Mouse (Mus musculus): Measurements from ENCODE around the gene Slc39a7. TPM values are rescaled to one million over a fixed set of nuclear protein-coding genes. Genes with fewer than 3 reads are reported as not detected.

Gene Slc39a7
- polyA plus RNA-seq (2015; fragmentation: Nextera tagmentation; extraction: Ambion mirVana): 97.8 and 133 TPM in 2 replicates

DNA sequence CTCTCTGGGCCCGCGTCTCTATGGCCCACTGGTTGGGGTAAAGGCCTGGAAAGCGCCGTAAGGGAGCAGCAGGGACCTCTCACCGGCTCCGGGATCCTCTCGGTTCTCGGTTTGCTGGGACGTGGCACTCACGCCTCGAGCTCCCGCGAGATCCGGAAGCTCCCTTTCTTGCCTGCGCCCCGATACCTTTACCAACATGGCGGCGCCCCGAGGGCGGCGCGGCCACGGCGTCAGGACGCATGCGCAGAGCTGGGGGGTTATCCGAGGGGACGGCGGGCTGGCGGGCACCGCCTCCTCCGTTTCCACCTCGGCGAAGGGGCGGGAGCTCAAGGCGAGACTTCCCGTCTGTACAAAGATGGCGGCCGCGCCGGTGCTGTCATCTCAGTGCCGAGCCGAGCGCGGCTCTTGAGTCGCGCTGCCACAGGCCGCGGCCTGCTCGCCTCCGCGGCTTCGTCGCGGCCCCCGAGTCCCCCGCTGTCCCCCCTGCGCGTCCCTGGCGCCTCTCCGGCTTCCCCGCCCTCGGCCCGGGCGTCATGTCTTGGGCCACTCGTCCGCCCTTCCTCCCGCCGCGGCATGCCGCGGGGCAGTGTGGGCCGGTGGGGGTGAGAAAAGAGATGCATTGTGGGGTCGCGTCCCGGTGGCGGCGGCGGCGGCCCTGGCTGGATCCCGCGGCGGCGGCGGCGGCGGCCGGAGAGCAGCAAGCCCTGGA, at the start of gene Slc39a7, which contains the start of gene Rxrb:
Slc39a7 (minus strand) TSS at position 218 of the 709 bp plus-strand sequence.
Rxrb (plus strand) TSS at position 348 of the 709 bp plus-strand sequence.
- WGBS: under 1% methylated on average over 76 of the region's 88 CpGs
- peak; percentile 84 for ATAC-seq (replicated peaks; ENCODE audit: insufficient number of reproducible peaks, insufficient read depth, low FRiP score, low read depth)
- Histone ChIP-seq H3K27me3 (no peaks in the 10 kb centered on the region), H3K4me3 (peak within 1 kb of the TSS; percentile 91), H3K36me3 (peaks cover 50% of the 10 kb centered on the region), H3K9me3 (replicated peaks) (no peaks in the 10 kb centered on the region), H3K9ac (peak within 1 kb of the TSS; percentile 96), H3K4me1 (replicated peaks) (peaks cover 60% of the 10 kb centered on the region), H3K27ac (peak within 1 kb of the TSS; percentile 99), H3K4me2 (peak within 1 kb of the TSS; percentile 89)

DNA sequence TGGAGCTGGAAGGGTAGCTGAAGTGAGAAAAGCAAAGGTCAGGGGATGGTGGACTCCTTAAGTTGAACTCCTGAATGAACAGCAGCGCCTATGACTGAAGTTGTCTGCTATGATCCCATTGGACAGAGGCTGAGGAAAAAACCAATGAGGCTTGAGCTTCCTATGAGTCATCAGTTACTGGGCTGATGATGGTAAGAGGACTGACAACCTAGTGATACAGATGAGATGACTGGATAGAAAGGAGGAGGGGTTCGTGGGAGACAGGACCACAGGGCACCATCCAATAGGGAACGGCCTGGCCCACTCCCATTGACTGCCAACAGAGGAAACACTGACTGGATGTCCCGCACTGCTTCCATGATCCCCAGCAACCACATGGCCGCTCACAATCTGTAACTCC, 48.1 kb upstream of the Slc39a7 start:
- WGBS: 20% methylated on average over 5 of the region's 5 CpGs
- Histone ChIP-seq H3K4me3 (no peak overlapping the region), H3K4me1 (replicated peaks) (no peaks in the 10 kb centered on the region), H3K4me2 (no peak overlapping the region), H3K27ac (no peak overlapping the region), H3K36me3 (no peaks in the 10 kb centered on the region), H3K9me3 (replicated peaks) (no peaks in the 10 kb centered on the region), H3K9ac (no peak overlapping the region), H3K27me3 (peaks cover 44% of the 10 kb centered on the region)
- ATAC-seq (replicated peaks; ENCODE audit: insufficient number of reproducible peaks, insufficient read depth, low FRiP score, low read depth): peak; percentile 39; the same call in 1 of the 2 replicates

DNA sequence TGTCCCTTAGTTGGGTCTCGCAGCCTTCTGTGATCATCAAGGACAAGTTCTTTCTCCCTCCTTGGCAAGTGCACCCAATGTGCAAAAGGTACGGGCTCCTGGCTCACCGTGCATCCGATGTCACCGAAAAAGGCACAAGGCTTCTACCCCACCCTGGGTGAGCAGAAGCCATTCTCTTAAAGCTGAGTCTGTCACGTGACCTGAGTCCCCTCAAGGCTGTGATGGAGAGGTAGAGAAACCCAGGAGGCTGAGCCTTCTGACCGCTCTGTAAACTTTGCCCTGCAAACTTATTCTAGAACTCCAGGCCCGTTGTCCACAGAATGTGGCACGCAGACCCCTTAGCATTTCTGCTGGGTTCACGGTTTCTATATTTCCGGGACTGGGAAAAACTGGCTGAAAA, 47.5 kb upstream of the Slc39a7 start:
- Histone ChIP-seq H3K4me2 (no peak overlapping the region), H3K9ac (no peak overlapping the region), H3K4me3 (no peak overlapping the region), H3K9me3 (replicated peaks) (no peaks in the 10 kb centered on the region), H3K27me3 (peaks cover 44% of the 10 kb centered on the region), H3K4me1 (replicated peaks) (no peaks in the 10 kb centered on the region), H3K36me3 (no peaks in the 10 kb centered on the region), H3K27ac (no peak overlapping the region)
- no peak for ATAC-seq (replicated peaks; ENCODE audit: insufficient number of reproducible peaks, insufficient read depth, low FRiP score, low read depth)
- 87% methylated on average over 11 of the region's 11 CpGs for WGBS

DNA sequence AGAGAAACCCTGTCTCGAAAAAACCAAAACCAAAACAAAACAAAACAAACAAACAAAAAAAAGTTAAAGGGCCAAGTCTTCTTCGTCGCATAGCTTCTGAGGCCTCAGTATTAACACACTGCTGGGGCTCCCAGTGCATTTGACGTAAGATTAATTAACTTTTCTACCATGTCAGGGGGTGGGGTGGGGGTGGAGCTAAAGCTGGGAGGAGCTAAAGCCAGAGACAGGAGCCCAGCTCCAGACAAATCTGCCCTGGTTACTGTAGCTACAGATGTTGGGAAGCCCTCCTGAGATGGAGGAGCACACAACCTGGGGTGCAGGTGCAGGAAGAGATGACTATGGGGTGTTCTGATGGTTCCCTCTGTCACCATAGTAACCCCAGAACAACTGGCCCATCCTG, 46.7 kb upstream of the Slc39a7 start:
- peaks cover 43% of the 10 kb centered on the region for H3K27me3 ChIP-seq
- H3K27ac ChIP-seq: no peak overlapping the region
- no peaks in the 10 kb centered on the region for H3K4me1 ChIP-seq (replicated peaks)
- H3K9ac ChIP-seq: no peak overlapping the region
- H3K36me3 ChIP-seq: no peaks in the 10 kb centered on the region
- H3K4me2 ChIP-seq: no peak overlapping the region
- H3K9me3 ChIP-seq (replicated peaks): no peaks in the 10 kb centered on the region
- no peak overlapping the region for H3K4me3 ChIP-seq
- WGBS: 56% methylated on average over 4 of the region's 4 CpGs
- no peak for ATAC-seq (replicated peaks; ENCODE audit: insufficient number of reproducible peaks, insufficient read depth, low FRiP score, low read depth)

- H3K4me3 ChIP-seq: no peak overlapping the region
- WGBS: under 1% methylated on average over 9 of the region's 9 CpGs
- H3K9ac ChIP-seq: no peak overlapping the region
- no peaks in the 10 kb centered on the region for H3K36me3 ChIP-seq
- H3K27ac ChIP-seq: no peak overlapping the region
- H3K9me3 ChIP-seq (replicated peaks): no peaks in the 10 kb centered on the region
- H3K4me1 ChIP-seq (replicated peaks): no peaks in the 10 kb centered on the region
- peaks cover 38% of the 10 kb centered on the region for H3K27me3 ChIP-seq
- no peak for ATAC-seq (replicated peaks; ENCODE audit: insufficient number of reproducible peaks, insufficient read depth, low FRiP score, low read depth)
- H3K4me2 ChIP-seq: no peak overlapping the region
These were observed 46.1 kb upstream of the Slc39a7 start for GRCm38 (mm10) chr17:34077549-34077948.

GRCm38 (mm10) chr17:34075271-34075670, 43.8 kb upstream of the Slc39a7 start:
- Histone ChIP-seq H3K4me3 (no peak overlapping the region), H3K27ac (no peak overlapping the region), H3K4me1 (replicated peaks) (no peaks in the 10 kb centered on the region), H3K27me3 (peaks cover 38% of the 10 kb centered on the region), H3K36me3 (no peaks in the 10 kb centered on the region), H3K4me2 (no peak overlapping the region), H3K9me3 (replicated peaks) (no peaks in the 10 kb centered on the region), H3K9ac (no peak overlapping the region)
- no peak for ATAC-seq (replicated peaks; ENCODE audit: insufficient number of reproducible peaks, insufficient read depth, low FRiP score, low read depth)
- 39% methylated on average over 7 of the region's 7 CpGs for WGBS

DNA sequence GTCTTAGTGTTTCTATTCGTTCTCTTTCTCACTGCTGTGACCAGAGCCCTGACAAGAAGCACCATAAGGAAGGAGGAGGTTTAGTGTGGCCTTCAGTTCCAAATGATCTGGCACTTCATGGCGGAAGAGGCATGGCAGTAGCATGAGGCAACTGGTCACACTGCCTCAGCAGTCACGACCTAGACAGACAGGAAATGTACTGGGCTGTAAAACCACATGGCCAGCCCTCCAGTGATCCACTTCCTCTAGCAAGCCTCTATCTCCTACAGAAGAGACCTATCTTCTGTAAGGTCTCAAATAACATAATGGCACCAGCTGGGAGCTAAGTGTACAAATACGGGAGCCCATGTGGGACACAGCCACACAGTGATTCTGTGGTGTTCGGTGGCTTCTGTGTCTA, 40.6 kb upstream of the Slc39a7 start:
- no peak for ATAC-seq (replicated peaks; ENCODE audit: insufficient number of reproducible peaks, insufficient read depth, low FRiP score, low read depth)
- 64% methylated on average over 5 of the region's 5 CpGs for WGBS
- H3K9me3 ChIP-seq (replicated peaks): no peaks in the 10 kb centered on the region
- peaks cover 29% of the 10 kb centered on the region for H3K27me3 ChIP-seq
- H3K9ac ChIP-seq: no peak overlapping the region
- H3K4me1 ChIP-seq (replicated peaks): no peaks in the 10 kb centered on the region
- no peaks in the 10 kb centered on the region for H3K36me3 ChIP-seq
- H3K4me2 ChIP-seq: no peak overlapping the region
- H3K27ac ChIP-seq: no peak overlapping the region
- no peak overlapping the region for H3K4me3 ChIP-seq

- Histone ChIP-seq H3K4me1 (replicated peaks) (no peaks in the 10 kb centered on the region), H3K4me2 (no peak overlapping the region), H3K36me3 (no peaks in the 10 kb centered on the region), H3K4me3 (no peak overlapping the region), H3K27me3 (peaks cover 7% of the 10 kb centered on the region), H3K9ac (no peak overlapping the region), H3K9me3 (replicated peaks) (no peaks in the 10 kb centered on the region), H3K27ac (no peak overlapping the region)
- ATAC-seq (replicated peaks; ENCODE audit: insufficient number of reproducible peaks, insufficient read depth, low FRiP score, low read depth): no peak
- WGBS: 54% methylated on average over 3 of the region's 3 CpGs
These were observed 37.4 kb upstream of the Slc39a7 start for GRCm38 (mm10) chr17:34068864-34069263.

DNA sequence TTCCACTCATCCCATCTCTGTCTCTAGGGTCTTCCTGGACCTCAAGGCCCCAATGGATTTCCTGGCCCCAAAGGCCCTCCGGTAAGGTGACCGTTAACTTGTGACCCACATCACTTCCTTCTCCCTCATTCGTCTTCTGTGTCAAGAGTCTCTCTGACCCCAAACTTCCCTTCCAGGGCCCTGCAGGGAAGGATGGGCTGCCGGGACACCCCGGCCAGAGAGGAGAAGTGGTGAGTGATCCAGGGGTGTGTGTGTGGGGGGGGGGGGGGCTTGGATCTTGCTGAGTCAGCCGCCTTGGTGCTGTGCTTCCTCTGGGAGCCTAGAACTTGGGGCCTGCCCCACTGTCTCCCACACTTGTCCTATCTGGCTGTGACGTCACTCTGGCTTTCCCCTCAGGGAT, 25.7 kb upstream of the Slc39a7 start:
- no peak overlapping the region for H3K27ac ChIP-seq
- H3K9me3 ChIP-seq (replicated peaks): no peaks in the 10 kb centered on the region
- no peak overlapping the region for H3K9ac ChIP-seq
- no peak overlapping the region for H3K4me2 ChIP-seq
- 56% methylated on average over 7 of the region's 7 CpGs for WGBS
- no peaks in the 10 kb centered on the region for H3K4me1 ChIP-seq (replicated peaks)
- ATAC-seq (replicated peaks; ENCODE audit: insufficient number of reproducible peaks, insufficient read depth, low FRiP score, low read depth): no peak
- H3K27me3 ChIP-seq: no peaks in the 10 kb centered on the region
- no peaks in the 10 kb centered on the region for H3K36me3 ChIP-seq
- no peak overlapping the region for H3K4me3 ChIP-seq

GRCm38 (mm10) chr17:34047404-34048050, 16.0 kb upstream of the Slc39a7 start:
- H3K9ac ChIP-seq: no peak overlapping the region
- no peak overlapping the region for H3K4me2 ChIP-seq
- WGBS: 88% methylated on average over 5 of the region's 5 CpGs
- no peak for ATAC-seq (replicated peaks; ENCODE audit: insufficient number of reproducible peaks, insufficient read depth, low FRiP score, low read depth)
- H3K9me3 ChIP-seq (replicated peaks): 0 out of 2 replicates have a peak, but pooled peaks cover 4% of the 10 kb centered on the region
- no peak overlapping the region for H3K27ac ChIP-seq
- no peak overlapping the region for H3K4me3 ChIP-seq
- H3K4me1 ChIP-seq (replicated peaks): no peaks in the 10 kb centered on the region
- H3K27me3 ChIP-seq: peaks cover 5% of the 10 kb centered on the region
- H3K36me3 ChIP-seq: no peaks in the 10 kb centered on the region

- ATAC-seq (replicated peaks; ENCODE audit: insufficient number of reproducible peaks, insufficient read depth, low FRiP score, low read depth): no peak
- Histone ChIP-seq H3K27ac (no peak overlapping the region), H3K4me2 (no peak overlapping the region), H3K4me1 (replicated peaks) (peaks cover 6% of the 10 kb centered on the region; the same call in 1 of the 2 replicates), H3K36me3 (no peaks in the 10 kb centered on the region), H3K27me3 (peaks cover 21% of the 10 kb centered on the region), H3K4me3 (no peak overlapping the region), H3K9ac (no peak overlapping the region), H3K9me3 (replicated peaks) (0 out of 2 replicates have a peak, but pooled peaks cover 4% of the 10 kb centered on the region)
- WGBS: 73% methylated on average over 14 of the region's 14 CpGs
These were observed 14.5 kb upstream of the Slc39a7 start for GRCm38 (mm10) chr17:34045941-34046340.
